Mouse (Mus musculus) spleen, postnatal 36 days (tissue): ENCODE data around the gene Olfr385.
"Not testable (repeated sequence)": the region's sequence is repeated elsewhere in the genome, so short reads cannot be mapped to it uniquely, and the experiment has no call there.

Experiments used
- DNase-seq, 2 experiments: peaks; one replicate each; pipeline ENCODE4 v3.0.0; 2022; ENCODE audit warnings: low spot score in 2 of 2, mixed read lengths in 1 of 2

Gene Olfr385

DNA sequence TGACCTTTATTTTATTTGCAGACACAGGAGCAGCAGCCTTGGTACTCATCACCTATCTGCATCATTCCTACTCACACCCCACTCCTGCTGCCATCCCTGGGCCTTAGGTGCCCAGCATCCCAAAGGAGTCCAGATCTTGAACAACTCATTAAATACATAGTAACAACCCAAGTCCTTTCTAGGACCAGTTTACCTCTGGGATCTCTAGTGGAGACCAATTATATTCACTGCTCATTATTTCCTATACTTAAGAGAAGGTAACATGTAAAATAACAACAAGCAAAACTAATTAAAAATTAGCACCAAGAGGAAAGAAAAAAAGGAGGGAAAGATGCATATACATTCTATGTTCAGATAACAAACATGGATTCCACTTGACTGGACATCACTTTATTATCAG is at the start of gene Olfr385:
Gene Olfr385 (minus strand): TSS at position 101 of the 400 bp plus-strand sequence.
- DNase-seq = no peak

DNA sequence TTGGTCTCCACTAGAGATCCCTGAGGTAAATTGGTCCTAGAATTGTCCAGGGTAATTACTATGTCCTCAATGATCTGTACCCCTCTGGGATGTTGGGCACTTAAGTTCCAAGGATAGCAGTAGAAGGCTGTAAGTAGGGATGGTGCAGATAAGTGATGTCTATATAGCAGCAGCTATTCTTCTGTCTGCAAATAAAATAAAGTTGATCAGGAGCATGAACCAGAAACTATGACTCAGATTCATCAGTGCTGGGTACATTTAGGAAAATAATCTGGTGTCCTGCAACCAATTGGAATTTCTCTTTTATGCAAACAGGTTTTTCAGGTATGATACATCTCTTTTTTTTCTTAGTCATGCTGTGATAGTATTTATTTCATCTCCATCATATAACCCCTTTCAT is 5.5 kb upstream of the Olfr385 start, which contains the start of gene Olfr384:
Gene Olfr384 (plus strand): TSS at position 301 of the 400 bp plus-strand sequence.
- DNase-seq = no peak

DNA sequence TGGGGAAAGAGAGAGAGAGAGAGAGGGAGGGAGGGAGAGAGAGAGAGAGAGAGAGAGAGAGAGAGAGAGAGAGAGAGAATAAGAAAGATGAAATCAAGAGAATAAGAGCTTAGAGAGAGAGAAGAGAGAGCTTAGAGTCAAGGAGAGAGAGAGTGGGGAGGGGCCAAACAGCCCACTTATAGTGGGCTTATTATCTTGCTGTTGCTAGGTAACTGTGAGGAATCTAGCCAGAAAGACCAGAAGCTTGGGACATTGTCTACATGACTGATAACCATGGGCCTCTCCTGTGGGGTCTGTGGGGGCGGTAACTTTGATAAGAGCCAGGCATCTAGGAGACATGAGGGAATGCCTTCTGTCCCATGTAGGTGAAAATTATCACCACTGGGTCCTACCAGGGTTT is 9.6 kb downstream of the Olfr385 start:
- DNase-seq = not testable (repeated sequence)

DNA sequence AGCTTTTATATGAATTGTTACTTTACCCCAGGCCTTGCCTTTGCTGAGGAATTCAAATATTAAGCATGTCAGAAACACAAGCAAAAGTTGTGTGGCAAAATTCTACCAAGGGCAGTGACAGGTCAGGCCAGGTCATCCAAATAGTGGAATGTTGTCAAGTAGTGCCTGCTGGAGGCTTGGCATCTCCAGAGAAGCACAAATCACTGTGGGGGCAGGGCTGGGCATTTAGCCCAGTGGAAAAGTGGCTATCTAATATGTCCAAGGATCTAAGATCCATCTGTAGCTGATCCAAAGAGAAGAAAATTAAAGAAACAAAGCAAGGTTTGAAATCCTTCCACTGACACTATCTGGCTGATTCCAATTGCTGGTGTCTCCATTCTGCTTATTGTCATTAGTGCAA is 12.9 kb downstream of the Olfr385 start:
- no peak for DNase-seq
